Mouse (Mus musculus) forebrain, postnatal 0 days (tissue): ENCODE measurements around the gene Cxcr3. TPM values are rescaled to one million over a fixed set of nuclear protein-coding genes. Genes with fewer than 3 reads are reported as not detected.

Experiments
- ATAC-seq: fragments of 200-750 bp; cut with Nextera tagmentation; 2 replicates; pipeline ENCODE4 v1.8.0; 2017; ENCODE audit warnings: mild to moderate bottlenecking, moderate library complexity
- DNase-seq: peaks from one replicate; pipeline ENCODE4 v3.0.0-alpha.2; 2015
- H3K27ac ChIP-seq: fragments of 300-500 bp; sonication (generic); 2 replicates; pipeline ENCODE4 v1.5.1; 2014; ENCODE audit warnings: low read depth, mild to moderate bottlenecking, antibody characterized with exemption, low read length, moderate library complexity, mixed read lengths
- H3K27me3 ChIP-seq: fragments of 300-500 bp; sonication (generic); 2 replicates; pipeline ENCODE4 v1.6.1; 2014; ENCODE audit warnings: mild to moderate bottlenecking, low read length, mixed read lengths; ENCODE audit not compliant: insufficient read depth
- H3K36me3 ChIP-seq: fragments of 300-500 bp; sonication (generic); 2 replicates; pipeline ENCODE4 v1.6.1; 2014; ENCODE audit warnings: mild to moderate bottlenecking, moderate library complexity; ENCODE audit not compliant: insufficient read depth
- H3K4me1 ChIP-seq: fragments of 300-500 bp; sonication (generic); 2 replicates; pipeline ENCODE4 v1.6.1; 2014; ENCODE audit warnings: antibody characterized with exemption; ENCODE audit not compliant: insufficient read depth
- H3K4me2 ChIP-seq: fragments of 300-500 bp; sonication (generic); 2 replicates; pipeline ENCODE4 v1.6.1; 2014; ENCODE audit warnings: low read depth, mild to moderate bottlenecking, moderate library complexity
- H3K4me3 ChIP-seq: fragments of 300-500 bp; sonication (generic); 2 replicates; pipeline ENCODE4 v1.5.1; 2014; ENCODE audit warnings: low read depth, low read length, mixed read lengths
- H3K9ac ChIP-seq: fragments of 300-500 bp; sonication (generic); 2 replicates; pipeline ENCODE4 v1.6.1; 2014; ENCODE audit warnings: mild to moderate bottlenecking
- H3K9me3 ChIP-seq: fragments of 300-500 bp; sonication (generic); 2 replicates; pipeline ENCODE4 v1.6.1; 2016; ENCODE audit warnings: low read length
- CTCF ChIP-seq: sonication (generic); IDR thresholded peaks from 2 replicates; pipeline ENCODE4 v1.5.1; 2016; ENCODE audit warnings: antibody characterized with exemption, control low read depth, low read depth
- WGBS: fragments of 180-500 bp; shearing (Covaris S2); extraction: QIAGEN DNeasy Blood & Tissue Kit; methylation state at CpG from one replicate; pipeline ENCODE4 v1.1.7; 2014; 5-methylcytosine and 5-hydroxymethylcytosine counted together
- polyA plus RNA-seq: library from polyadenylated mRNA; unstranded; fragments of >200 nt; fragmentation: Nextera tagmentation; extraction: Ambion mirVana; gene quantifications from 2 replicates; pipeline ENCODE4 v1.2.1, GENCODE M21; 2015
- total RNA-seq: library from RNA; depleted of rRNA; stranded (reverse); fragments of >200 nt; gene quantifications from 2 replicates; pipeline ENCODE4 v1.2.3, GENCODE M21; 2014; rRNA removed

Gene Cxcr3
- 0.10 TPM in 1 of 2 replicates, not detected in the other for total RNA-seq
- polyA plus RNA-seq = 0.15 and 0.26 TPM in 2 replicates

DNA sequence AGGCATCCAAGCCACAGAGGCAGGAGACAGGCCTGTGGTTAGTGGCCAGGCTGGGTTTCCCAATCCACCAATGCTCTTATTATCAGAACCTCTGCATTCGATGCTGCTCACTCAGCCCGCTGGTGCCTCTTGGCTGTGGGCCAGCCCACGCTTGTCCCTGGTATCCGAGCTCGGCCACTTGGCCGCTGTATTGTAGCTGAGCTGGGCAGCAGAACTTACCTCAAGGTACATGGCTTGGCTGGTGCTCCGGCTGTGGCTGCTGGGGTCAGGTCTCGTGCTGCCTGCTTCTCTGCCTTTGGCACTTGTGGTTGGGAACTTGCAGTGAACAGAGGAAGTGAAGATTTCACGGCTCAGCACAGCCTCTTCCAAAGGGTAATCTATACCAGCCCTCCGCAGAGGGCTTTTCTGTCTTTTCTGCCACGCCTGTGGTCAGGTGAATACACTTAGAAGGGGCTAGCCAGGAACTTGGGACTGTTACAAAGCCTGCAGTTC lies at the start of gene Cxcr3:
Gene Cxcr3 (minus strand): TSS at position 442 of the 492 bp plus-strand sequence.
- Histone ChIP-seq H3K36me3 (no peaks in the 10 kb centered on the region), H3K27me3 (no peaks in the 10 kb centered on the region), H3K4me2 (no peak within 1 kb of the TSS), H3K4me3 (no peak within 1 kb of the TSS), H3K27ac (no peak within 1 kb of the TSS), H3K9me3 (no peaks in the 10 kb centered on the region), H3K4me1 (no peaks in the 10 kb centered on the region), H3K9ac (no peak within 1 kb of the TSS)
- DNase-seq = no peak
- TF ChIP-seq CTCF = no peak
- 46% methylated on average over 11 of the region's 11 CpGs for WGBS
- no peak for ATAC-seq

DNA sequence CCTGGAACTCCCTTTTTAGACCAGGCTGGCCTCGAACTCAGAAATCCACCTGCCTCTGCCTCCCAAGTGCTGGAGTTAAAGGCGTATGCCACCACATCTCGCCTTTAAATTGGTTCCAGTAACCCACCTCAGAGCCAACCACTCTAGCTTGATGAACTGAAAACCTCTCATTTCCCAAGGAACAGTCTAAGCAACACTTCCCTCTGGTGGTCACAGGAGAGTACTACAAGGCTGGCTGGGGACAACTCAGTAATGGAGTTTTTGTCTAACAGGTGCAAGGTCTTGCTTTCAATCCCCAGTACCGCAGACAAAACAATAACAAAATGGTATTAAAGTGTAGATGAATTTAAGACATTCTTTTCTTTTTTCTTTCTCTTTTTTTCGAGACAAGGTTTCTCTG lies 38.0 kb upstream of the Cxcr3 start:
- H3K4me3 ChIP-seq = no peak overlapping the region
- H3K27me3 ChIP-seq = no peaks in the 10 kb centered on the region
- H3K36me3 ChIP-seq = no peaks in the 10 kb centered on the region
- no peak overlapping the region for H3K27ac ChIP-seq
- 40% methylated on average over 5 of the region's 5 CpGs for WGBS
- no peak overlapping the region for H3K4me2 ChIP-seq
- no peak overlapping the region for H3K9ac ChIP-seq
- H3K4me1 ChIP-seq = no peaks in the 10 kb centered on the region
- TF ChIP-seq CTCF = peak; percentile 83
- ATAC-seq (no peak; the same call in 1 of the 2 replicates), DNase-seq (peak; percentile 72)
- no peaks in the 10 kb centered on the region for H3K9me3 ChIP-seq

DNA sequence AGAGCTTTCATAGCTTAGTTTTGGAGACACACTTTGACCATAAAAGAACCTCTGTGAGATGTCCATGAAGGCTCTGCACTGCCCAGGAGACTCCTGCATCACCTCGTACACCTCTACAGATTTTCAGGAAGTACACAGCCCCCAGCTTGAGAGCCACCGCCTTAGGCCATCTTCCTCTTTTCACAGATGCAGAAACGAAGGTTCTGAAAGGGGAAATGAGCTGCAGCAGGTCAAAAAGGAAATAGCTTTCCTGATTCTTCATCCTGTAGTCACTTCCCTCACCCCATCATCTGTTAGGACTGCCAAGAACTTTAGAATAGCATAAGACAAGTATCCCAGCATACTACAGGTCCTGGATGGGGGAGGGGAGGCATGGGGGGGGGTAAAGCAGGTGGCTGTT lies 36.2 kb upstream of the Cxcr3 start:
- 68% methylated on average over 3 of the region's 3 CpGs for WGBS
- H3K27me3 ChIP-seq = no peaks in the 10 kb centered on the region
- H3K4me2 ChIP-seq = no peak overlapping the region
- H3K9ac ChIP-seq = no peak overlapping the region
- DNase-seq (no peak), ATAC-seq (no peak)
- no peak for TF ChIP-seq CTCF
- no peaks in the 10 kb centered on the region for H3K36me3 ChIP-seq
- no peak overlapping the region for H3K4me3 ChIP-seq
- no peaks in the 10 kb centered on the region for H3K4me1 ChIP-seq
- no peak overlapping the region for H3K27ac ChIP-seq
- H3K9me3 ChIP-seq = no peaks in the 10 kb centered on the region

DNA sequence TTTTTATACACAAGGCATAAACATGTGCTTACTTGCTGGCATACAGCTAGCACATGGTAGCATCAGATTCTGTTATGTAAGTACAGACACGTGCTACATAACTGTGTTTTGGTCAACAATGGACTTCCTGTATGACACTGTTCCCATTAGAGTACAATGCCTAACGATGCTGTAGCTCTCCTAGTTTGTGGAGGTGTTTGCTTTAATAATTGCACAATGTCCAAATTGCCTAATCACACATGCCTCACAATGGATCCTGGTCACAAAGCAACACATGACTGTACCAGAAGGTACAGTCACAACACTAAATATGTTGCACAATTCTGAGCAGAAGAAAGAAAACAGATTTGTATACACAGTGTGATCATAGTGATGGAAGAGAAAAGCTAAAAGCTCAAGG lies 35.4 kb upstream of the Cxcr3 start:
- H3K9ac ChIP-seq = no peak overlapping the region
- WGBS = 53% methylated on average over 2 of the region's 2 CpGs
- H3K36me3 ChIP-seq = no peaks in the 10 kb centered on the region
- no peak overlapping the region for H3K27ac ChIP-seq
- no peaks in the 10 kb centered on the region for H3K4me1 ChIP-seq
- no peaks in the 10 kb centered on the region for H3K9me3 ChIP-seq
- DNase-seq = no peak
- no peak overlapping the region for H3K4me3 ChIP-seq
- no peaks in the 10 kb centered on the region for H3K27me3 ChIP-seq
- TF ChIP-seq CTCF = no peak
- ATAC-seq = no peak
- H3K4me2 ChIP-seq = no peak overlapping the region

DNA sequence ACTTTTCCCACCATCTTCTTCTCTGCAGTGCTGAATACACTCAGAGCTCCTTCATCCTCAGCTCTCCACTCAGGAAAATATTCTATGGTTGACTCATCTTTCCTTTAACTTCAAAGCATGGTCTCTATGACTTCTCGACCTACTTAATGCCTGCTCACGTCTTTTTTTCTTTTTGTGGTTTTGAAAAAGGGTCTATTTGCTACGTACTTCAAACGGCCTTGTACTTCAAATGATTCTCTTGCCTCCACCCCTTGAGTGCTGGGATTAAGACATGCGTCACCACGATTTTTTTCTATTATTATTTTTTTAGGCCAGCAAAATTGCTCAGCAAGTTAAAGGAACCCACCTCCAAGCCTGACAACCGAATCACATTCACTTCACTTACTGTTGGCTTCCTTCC lies 33.2 kb upstream of the Cxcr3 start:
- DNase-seq (no peak), ATAC-seq (no peak)
- H3K36me3 ChIP-seq = no peaks in the 10 kb centered on the region
- TF ChIP-seq CTCF = no peak
- no peak overlapping the region for H3K27ac ChIP-seq
- no peaks in the 10 kb centered on the region for H3K27me3 ChIP-seq
- no peak overlapping the region for H3K9ac ChIP-seq
- 72% methylated on average over 7 of the region's 7 CpGs for WGBS
- no peak overlapping the region for H3K4me2 ChIP-seq
- H3K9me3 ChIP-seq = no peaks in the 10 kb centered on the region
- H3K4me1 ChIP-seq = no peaks in the 10 kb centered on the region
- H3K4me3 ChIP-seq = no peak overlapping the region

DNA sequence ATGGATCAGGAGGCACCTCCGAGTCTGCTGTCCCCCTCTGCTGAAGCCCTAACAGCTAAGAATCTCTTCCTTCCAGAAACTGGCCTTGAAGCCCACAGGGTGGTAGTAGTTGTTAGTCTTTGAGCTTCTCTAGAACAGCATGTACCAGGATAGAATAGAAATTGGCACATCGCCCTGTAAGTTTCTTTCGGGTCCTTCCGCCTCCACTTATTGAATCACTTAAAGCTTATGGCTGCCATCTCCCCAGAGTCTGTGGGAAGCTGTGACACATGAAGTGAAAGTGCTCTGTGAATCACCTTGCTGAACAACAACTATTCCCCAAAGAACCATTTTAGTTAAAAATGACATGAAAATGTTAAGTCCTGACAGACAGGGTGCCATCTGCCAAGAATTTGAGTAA lies 31.0 kb upstream of the Cxcr3 start:
- DNase-seq (no peak), ATAC-seq (no peak)
- 82% methylated on average over 4 of the region's 4 CpGs for WGBS
- no peak overlapping the region for H3K4me3 ChIP-seq
- no peak overlapping the region for H3K9ac ChIP-seq
- TF ChIP-seq CTCF = no peak
- no peaks in the 10 kb centered on the region for H3K27me3 ChIP-seq
- H3K27ac ChIP-seq = no peak overlapping the region
- H3K4me2 ChIP-seq = no peak overlapping the region
- no peaks in the 10 kb centered on the region for H3K36me3 ChIP-seq
- H3K9me3 ChIP-seq = no peaks in the 10 kb centered on the region
- H3K4me1 ChIP-seq = no peaks in the 10 kb centered on the region

DNA sequence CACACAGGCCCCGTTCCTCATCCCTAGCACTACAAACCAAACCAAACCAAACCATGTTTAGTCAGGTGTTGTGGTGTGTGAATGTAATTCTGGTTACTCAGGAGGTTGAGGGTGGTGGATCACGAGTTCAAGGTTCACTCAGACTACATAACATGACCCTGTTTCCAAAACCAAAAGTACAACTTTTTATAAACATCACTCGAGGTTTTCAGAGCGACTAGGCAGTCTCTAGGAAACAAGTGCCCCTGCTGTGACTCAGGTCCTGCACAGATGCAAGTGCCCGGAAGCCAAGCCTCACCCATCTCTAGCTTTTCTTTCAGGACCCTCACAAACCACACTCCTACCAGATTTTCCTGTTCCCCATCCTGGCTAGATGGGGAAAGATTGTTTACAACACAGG lies 30.6 kb upstream of the Cxcr3 start:
- H3K36me3 ChIP-seq = no peaks in the 10 kb centered on the region
- no peak overlapping the region for H3K4me3 ChIP-seq
- H3K9me3 ChIP-seq = no peaks in the 10 kb centered on the region
- DNase-seq (no peak), ATAC-seq (no peak)
- no peaks in the 10 kb centered on the region for H3K27me3 ChIP-seq
- H3K9ac ChIP-seq = no peak overlapping the region
- H3K4me2 ChIP-seq = no peak overlapping the region
- no peak overlapping the region for H3K27ac ChIP-seq
- H3K4me1 ChIP-seq = no peaks in the 10 kb centered on the region
- 68% methylated on average over 5 of the region's 5 CpGs for WGBS
- no peak for TF ChIP-seq CTCF
